Mouse (Mus musculus): ENCODE data around the gene Arfip1. TPM values are rescaled to one million over a fixed set of nuclear protein-coding genes. Genes with fewer than 3 reads are reported as not detected.

Gene Arfip1
- total RNA-seq, 4 experiments from 2014 or later, result 20.4 to 23.8 (median 20.6) TPM

DNA sequence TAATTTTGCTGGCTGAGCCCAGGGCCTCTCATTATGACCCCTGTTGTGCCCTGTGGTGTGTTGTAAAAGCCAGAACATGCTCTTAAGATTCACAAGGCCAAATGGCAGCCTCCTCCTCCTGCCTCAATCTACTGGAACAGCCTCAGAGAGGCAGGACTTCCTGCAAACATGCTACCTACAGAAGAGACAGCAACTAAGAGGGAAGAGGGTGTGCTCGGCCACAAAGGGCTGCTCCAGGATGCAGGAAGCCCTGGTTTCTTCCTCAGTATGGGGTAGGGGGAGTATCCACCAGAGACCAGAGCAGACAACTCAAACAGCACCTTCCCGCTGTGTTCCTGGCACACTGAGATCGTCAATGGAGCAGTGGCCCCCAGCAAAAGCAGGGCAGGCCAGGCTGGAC is 121.9 kb downstream of the Arfip1 start:
- DNase-seq (ENCODE audit: low spot score in 2 of 2), result no peak

DNA sequence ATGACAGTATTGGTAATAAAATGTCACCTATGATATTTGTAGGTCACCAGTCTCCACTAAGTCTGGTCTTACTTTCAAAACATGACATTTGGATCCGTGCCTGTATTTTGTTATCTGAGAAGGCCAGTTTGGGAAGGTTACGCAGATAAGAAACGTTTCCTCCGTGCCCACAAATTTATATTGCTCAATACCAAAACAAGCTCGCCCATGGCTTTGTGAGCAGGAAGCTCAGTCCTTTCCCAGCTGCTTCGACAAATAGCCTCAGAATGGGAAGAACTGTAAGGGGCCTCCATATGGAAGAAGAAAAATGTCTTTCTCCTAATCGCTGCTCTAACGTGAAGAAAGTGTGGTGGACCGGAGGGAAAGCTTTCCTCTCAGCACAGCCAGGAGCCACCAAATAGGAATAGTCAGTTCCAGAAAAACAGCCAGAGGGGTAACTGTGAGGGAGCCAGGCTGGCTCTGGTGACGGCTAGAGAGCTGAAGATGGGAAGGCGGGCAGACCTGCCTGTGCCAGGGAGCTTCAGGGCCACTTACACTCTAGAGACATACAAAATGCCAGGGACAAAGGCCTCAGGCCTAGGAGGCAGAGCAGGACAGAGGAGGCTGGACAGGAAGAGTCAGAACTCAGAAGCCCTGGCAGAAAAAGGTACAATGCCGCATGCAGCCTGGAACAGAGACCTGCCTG is 126.5 kb downstream of the Arfip1 start:
- DNase-seq (ENCODE audit: low spot score in 2 of 2), result no peak

DNA sequence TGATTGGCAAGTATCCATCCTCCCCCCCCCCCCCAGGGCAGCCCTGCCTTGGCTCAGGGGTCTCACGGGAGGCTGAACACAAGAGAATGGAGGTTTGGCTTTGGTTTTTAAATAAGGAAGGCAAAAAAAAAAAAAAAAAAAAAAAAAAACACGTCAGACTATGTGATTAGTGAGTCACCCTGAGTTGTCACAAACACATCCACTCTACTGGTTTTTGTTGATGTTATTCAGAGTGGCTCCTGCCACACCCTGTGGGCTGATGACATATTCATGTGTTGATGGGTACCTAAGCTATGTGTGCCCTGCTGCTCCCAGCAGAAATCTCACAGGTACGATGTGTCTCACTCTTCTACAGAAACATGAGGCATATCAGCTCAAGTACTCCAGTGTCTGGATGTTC is 131.8 kb downstream of the Arfip1 start:
- no peak for DNase-seq (ENCODE audit: low spot score in 2 of 2)

DNA sequence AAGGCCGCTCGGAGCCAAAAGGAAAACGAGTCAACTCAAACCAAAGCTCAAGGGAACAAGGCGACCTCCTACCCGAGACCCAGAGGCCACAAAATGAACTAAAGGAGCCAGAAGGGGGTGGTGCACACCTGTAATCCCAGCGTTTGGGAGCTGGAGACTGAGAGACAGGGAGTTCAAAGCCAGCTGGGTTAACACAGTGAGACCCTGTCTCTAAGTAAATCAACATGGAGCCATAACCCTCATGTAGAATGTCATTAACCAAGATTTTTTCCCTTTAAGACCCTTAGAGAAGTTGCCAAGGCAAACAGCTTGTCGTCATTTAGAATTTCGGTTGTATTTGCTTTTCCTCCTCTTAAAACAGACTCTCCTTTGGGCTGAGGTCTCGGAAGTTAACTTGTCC is 133.4 kb downstream of the Arfip1 start:
- no peak for DNase-seq (ENCODE audit: low spot score in 2 of 2)

DNA sequence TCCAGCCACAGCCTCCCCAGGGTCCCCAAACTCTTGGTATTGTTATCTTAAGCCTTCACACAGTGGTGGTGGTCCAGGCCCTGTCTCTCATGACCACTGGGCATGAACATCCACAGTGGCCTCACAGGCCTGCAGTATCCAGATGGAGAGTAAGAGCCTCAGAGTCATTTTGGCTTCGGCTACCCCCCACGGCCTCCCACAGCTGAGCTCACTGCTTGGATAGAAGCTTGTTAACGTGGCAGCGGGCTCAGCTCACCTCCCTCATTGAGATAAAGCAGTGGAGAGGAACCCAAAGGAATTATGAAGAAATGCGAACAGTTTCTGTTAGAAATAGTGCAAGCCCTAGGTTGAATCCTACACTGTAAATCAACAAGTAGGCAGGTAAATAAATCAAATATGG is 134.6 kb downstream of the Arfip1 start:
- no peak for DNase-seq (ENCODE audit: low spot score in 2 of 2)

Other genes with a start within 250 kb of the Arfip1 start
- gene Fhdc1, start 102.2 kb downstream of the Arfip1 start, total RNA-seq (2022), result 1 to 10 TPM; 3.5 to 6.4 (median 4.5) TPM
- not detected for gene Tigd4, start 10.9 kb upstream of the Arfip1 start, total RNA-seq (2022)
- 1 to 10 TPM in 2 of 4 experiments, under 1 TPM in 2; 0.49 to 2.8 (median 0.92) TPM for gene Tmem154, start 83.6 kb upstream of the Arfip1 start, total RNA-seq (2022)
- gene Fbxw7, start 232.6 kb upstream of the Arfip1 start, total RNA-seq (2022), result 100 to 1,000 TPM; 154 to 165 (median 158) TPM